Mouse (Mus musculus): ENCODE measurements around the gene Cachd1. TPM values are rescaled to one million over a fixed set of nuclear protein-coding genes. Genes with fewer than 3 reads are reported as not detected.

Cachd1 gene
- total and polyA plus RNA-seq, 2 experiments: 0.46 to 1.1 TPM

DNA sequence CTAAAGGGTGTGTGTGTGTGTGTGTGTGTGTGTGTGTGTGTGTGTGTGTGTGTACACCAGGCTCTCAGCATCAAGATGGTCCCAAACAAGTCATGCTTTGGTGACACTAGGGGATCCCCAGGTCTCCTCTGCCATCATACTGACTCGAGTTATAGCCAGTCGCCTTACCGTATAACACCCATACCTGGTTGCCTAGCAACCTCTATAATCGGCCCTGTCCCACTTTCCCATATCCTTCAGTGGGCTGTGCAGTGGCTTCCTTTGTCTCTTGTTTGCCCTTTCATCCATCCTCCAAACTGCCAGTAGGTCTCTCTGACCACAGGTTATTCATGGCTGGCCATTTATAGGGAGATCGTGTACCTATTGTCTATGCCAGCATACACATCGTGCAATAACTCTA, 224.6 kb downstream of the Cachd1 start:
- no peak for DNase-seq (ENCODE audit: extremely low read depth, low read depth, low spot score)
- TF ChIP-seq CTCF (IDR thresholded peaks at IDR 0.05; ENCODE audit: low read depth, low read length) (no peak), POLR2A (IDR thresholded peaks at IDR 0.05; ENCODE audit: extremely low read depth, insufficient read depth, low read length) (no peak)
- no peaks in the 10 kb centered on the region for H3K79me2 ChIP-seq (ENCODE audit: control insufficient read depth, insufficient read depth, low read length)
- no peaks in the 10 kb centered on the region for H3K27me3 ChIP-seq (ENCODE audit: control insufficient read depth, insufficient read depth, low read length)
- no peak overlapping the region for H3K9ac ChIP-seq (ENCODE audit: low read depth, low read length)
- no peaks in the 10 kb centered on the region for H3K36me3 ChIP-seq (ENCODE audit: control insufficient read depth, insufficient read depth, low read length)
- WGBS: 88% methylated on average over 6 of the region's 6 CpGs
- H3K27ac ChIP-seq (replicated peaks; ENCODE audit: insufficient read depth, low read depth, low read length): no peak overlapping the region
- H3K4me3 ChIP-seq (ENCODE audit: insufficient read depth, low read depth, low read length): no peak overlapping the region
- no peaks in the 10 kb centered on the region for H3K4me1 ChIP-seq (ENCODE audit: control insufficient read depth, insufficient read depth, low read length)

DNA sequence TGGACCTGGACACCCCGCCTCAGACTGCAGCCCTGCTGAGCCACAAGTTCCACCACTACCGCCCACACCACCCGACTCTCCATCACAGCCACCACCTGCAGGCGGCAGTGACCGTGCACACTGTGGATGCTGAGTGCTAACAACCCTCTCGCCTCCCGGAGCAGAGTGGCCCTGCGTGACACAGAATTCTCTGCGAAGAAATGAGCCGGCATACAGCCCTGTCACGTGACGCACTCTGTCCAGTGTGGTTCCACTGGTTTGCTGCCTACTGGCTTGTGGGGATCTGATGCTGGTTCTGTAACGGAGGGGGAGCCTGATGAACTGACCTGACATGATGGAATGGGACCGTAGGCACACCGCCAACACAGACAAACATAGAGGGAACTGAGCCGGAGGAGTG, 226.5 kb downstream of the Cachd1 start:
- TF ChIP-seq POLR2A (IDR thresholded peaks at IDR 0.05; ENCODE audit: extremely low read depth, insufficient read depth, low read length): no peak
- TF ChIP-seq CTCF (IDR thresholded peaks at IDR 0.05; ENCODE audit: low read depth, low read length): no peak
- H3K27me3 ChIP-seq (ENCODE audit: control insufficient read depth, insufficient read depth, low read length): no peaks in the 10 kb centered on the region
- H3K79me2 ChIP-seq (ENCODE audit: control insufficient read depth, insufficient read depth, low read length): no peaks in the 10 kb centered on the region
- WGBS: 87% methylated on average over 16 of the region's 16 CpGs
- H3K4me1 ChIP-seq (ENCODE audit: control insufficient read depth, insufficient read depth, low read length): no peaks in the 10 kb centered on the region
- DNase-seq (ENCODE audit: extremely low read depth, low read depth, low spot score): no peak
- no peak overlapping the region for H3K4me3 ChIP-seq (ENCODE audit: insufficient read depth, low read depth, low read length)
- no peak overlapping the region for H3K9ac ChIP-seq (ENCODE audit: low read depth, low read length)
- H3K36me3 ChIP-seq (ENCODE audit: control insufficient read depth, insufficient read depth, low read length): no peaks in the 10 kb centered on the region
- H3K27ac ChIP-seq (replicated peaks; ENCODE audit: insufficient read depth, low read depth, low read length): no peak overlapping the region

DNA sequence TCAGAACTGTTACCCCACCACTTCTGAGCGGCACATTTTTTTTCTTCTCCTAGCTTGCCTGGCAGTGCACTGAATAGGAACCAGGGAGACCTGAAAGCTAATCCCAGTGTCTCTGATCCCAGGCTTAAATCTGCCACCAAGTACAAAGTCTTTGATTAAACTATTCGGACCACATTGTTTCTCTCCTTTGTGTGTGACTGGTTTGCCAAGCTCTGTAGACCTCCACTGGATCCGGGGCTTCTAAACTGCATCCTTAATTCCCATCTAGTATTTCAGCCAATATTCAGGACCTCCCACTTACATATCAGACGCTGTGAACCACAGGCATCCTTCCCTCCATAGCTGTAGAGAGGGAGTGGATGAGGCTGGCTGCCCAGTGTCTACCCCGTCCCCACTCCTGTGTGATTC, 231.9 kb downstream of the Cachd1 start:
- TF ChIP-seq CTCF (IDR thresholded peaks at IDR 0.05; ENCODE audit: low read depth, low read length): no peak
- TF ChIP-seq POLR2A (IDR thresholded peaks at IDR 0.05; ENCODE audit: extremely low read depth, insufficient read depth, low read length): no peak
- 79% methylated on average over 5 of the region's 5 CpGs for WGBS
- Histone ChIP-seq H3K27ac (replicated peaks; ENCODE audit: insufficient read depth, low read depth, low read length) (no peak overlapping the region), H3K4me1 (ENCODE audit: control insufficient read depth, insufficient read depth, low read length) (no peaks in the 10 kb centered on the region), H3K79me2 (ENCODE audit: control insufficient read depth, insufficient read depth, low read length) (no peaks in the 10 kb centered on the region), H3K9ac (ENCODE audit: low read depth, low read length) (no peak overlapping the region), H3K27me3 (ENCODE audit: control insufficient read depth, insufficient read depth, low read length) (no peaks in the 10 kb centered on the region), H3K4me3 (ENCODE audit: insufficient read depth, low read depth, low read length) (no peak overlapping the region), H3K36me3 (ENCODE audit: control insufficient read depth, insufficient read depth, low read length) (no peaks in the 10 kb centered on the region)
- no peak for DNase-seq (ENCODE audit: extremely low read depth, low read depth, low spot score)

DNA sequence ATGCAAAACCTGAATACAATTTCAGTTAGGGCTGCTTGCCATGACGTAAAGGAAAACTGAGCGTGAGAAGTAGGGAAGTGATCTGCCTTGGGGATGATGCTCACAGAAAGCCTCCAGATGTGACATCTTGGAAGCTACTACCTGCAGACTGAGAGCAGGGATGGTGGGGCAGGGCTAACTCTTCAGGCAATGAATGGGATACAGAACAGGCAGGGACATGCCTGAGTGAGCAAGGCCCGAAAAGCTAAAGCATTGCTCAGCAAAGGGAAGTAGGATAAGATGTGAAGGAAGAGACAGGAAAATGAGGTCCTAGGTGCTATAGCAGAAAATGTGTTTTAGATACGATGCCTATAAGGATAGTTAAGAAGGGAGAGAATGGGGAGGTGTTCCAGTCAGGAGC, 232.6 kb downstream of the Cachd1 start:
- no peak for TF ChIP-seq POLR2A (IDR thresholded peaks at IDR 0.05; ENCODE audit: extremely low read depth, insufficient read depth, low read length)
- no peak for TF ChIP-seq CTCF (IDR thresholded peaks at IDR 0.05; ENCODE audit: low read depth, low read length)
- H3K9ac ChIP-seq (ENCODE audit: low read depth, low read length): no peak overlapping the region
- no peaks in the 10 kb centered on the region for H3K36me3 ChIP-seq (ENCODE audit: control insufficient read depth, insufficient read depth, low read length)
- H3K4me1 ChIP-seq (ENCODE audit: control insufficient read depth, insufficient read depth, low read length): no peaks in the 10 kb centered on the region
- no peak for DNase-seq (ENCODE audit: extremely low read depth, low read depth, low spot score)
- H3K79me2 ChIP-seq (ENCODE audit: control insufficient read depth, insufficient read depth, low read length): no peaks in the 10 kb centered on the region
- no peak overlapping the region for H3K27ac ChIP-seq (replicated peaks; ENCODE audit: insufficient read depth, low read depth, low read length)
- 88% methylated on average over 4 of the region's 4 CpGs for WGBS
- no peaks in the 10 kb centered on the region for H3K27me3 ChIP-seq (ENCODE audit: control insufficient read depth, insufficient read depth, low read length)
- H3K4me3 ChIP-seq (ENCODE audit: insufficient read depth, low read depth, low read length): no peak overlapping the region

DNA sequence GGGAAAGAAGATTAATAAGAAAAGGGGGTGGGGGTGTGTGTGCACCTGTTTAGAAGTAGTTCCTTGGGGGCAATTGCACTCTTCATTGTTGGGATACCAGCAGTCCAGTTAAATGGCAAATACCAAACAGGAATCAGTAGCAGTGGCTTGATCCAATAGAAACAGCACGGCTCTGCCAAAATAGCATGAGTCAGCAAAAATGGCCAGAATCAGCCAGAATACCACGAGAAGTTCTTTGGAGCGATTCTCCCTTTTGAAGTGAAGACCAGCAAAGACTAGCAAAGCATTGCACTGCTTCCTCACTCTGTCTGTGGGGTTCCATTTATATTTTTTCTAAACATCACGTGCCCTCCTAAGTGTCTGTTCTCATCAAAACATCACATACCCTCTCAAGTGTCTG, 241.3 kb downstream of the Cachd1 start:
- WGBS: 80% methylated on average over 4 of the region's 4 CpGs
- no peaks in the 10 kb centered on the region for H3K4me1 ChIP-seq (ENCODE audit: control insufficient read depth, insufficient read depth, low read length)
- DNase-seq (ENCODE audit: extremely low read depth, low read depth, low spot score): no peak

DNA sequence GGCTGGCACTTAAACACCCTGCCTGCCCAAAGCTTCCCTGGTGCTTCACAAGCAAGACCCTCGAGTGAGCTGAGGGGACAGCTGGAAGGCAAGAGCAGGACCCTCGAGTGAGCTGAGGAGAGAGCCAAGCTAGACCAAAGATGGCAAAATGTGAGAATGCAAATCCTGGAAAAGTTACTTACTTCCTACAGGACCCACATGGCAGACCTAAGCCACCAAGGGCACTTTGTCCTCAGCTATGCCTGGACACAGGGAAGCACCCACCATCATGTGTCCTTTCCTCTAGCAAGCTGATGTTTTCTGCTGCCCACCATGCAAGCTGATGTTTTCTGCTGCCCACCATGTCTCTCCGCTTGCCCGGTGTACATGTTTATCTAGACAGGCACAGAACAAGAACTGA, 244.1 kb downstream of the Cachd1 start, which contains the start of gene Gm10577:
Gene Gm10577 (minus strand): TSS at position 101 of the 400 bp plus-strand sequence.
- TF ChIP-seq POLR2A (IDR thresholded peaks at IDR 0.05; ENCODE audit: extremely low read depth, insufficient read depth, low read length): no peak
- no peak for TF ChIP-seq CTCF (IDR thresholded peaks at IDR 0.05; ENCODE audit: low read depth, low read length)
- no peak for DNase-seq (ENCODE audit: extremely low read depth, low read depth, low spot score)
- Histone ChIP-seq H3K4me1 (ENCODE audit: control insufficient read depth, insufficient read depth, low read length) (no peaks in the 10 kb centered on the region), H3K79me2 (ENCODE audit: control insufficient read depth, insufficient read depth, low read length) (no peaks in the 10 kb centered on the region), H3K9ac (ENCODE audit: low read depth, low read length) (no peak within 1 kb of the TSS), H3K27me3 (ENCODE audit: control insufficient read depth, insufficient read depth, low read length) (no peaks in the 10 kb centered on the region), H3K36me3 (ENCODE audit: control insufficient read depth, insufficient read depth, low read length) (no peaks in the 10 kb centered on the region), H3K4me3 (ENCODE audit: insufficient read depth, low read depth, low read length) (no peak within 1 kb of the TSS), H3K27ac (replicated peaks; ENCODE audit: insufficient read depth, low read depth, low read length) (no peak within 1 kb of the TSS)
- 72% methylated on average over 4 of the region's 4 CpGs for WGBS

More for the DNA sequence above, 241.3 kb downstream of the Cachd1 start:
- TF ChIP-seq POLR2A (IDR thresholded peaks at IDR 0.05; ENCODE audit: extremely low read depth, insufficient read depth, low read length) (no peak), CTCF (IDR thresholded peaks at IDR 0.05; ENCODE audit: low read depth, low read length) (no peak)
- no peaks in the 10 kb centered on the region for H3K27me3 ChIP-seq (ENCODE audit: control insufficient read depth, insufficient read depth, low read length)
- H3K79me2 ChIP-seq (ENCODE audit: control insufficient read depth, insufficient read depth, low read length): no peaks in the 10 kb centered on the region
- no peak overlapping the region for H3K27ac ChIP-seq (replicated peaks; ENCODE audit: insufficient read depth, low read depth, low read length)
- H3K9ac ChIP-seq (ENCODE audit: low read depth, low read length): no peak overlapping the region
- no peaks in the 10 kb centered on the region for H3K36me3 ChIP-seq (ENCODE audit: control insufficient read depth, insufficient read depth, low read length)
- no peak overlapping the region for H3K4me3 ChIP-seq (ENCODE audit: insufficient read depth, low read depth, low read length)
